Mouse (Mus musculus) E14TG2a.4 (cell line): ENCODE results near the gene Fras1.

Experiments used
- CTCF ChIP-seq: conservative IDR thresholded peaks from 2 replicates; pipeline ENCODE4 v1.5.1; 2014; ENCODE audit warnings: low read length
- NANOG ChIP-seq: IDR thresholded peaks from 2 replicates; pipeline ENCODE4 v1.6.1; 2014; ENCODE audit warnings: borderline replicate concordance, low read length, mixed read lengths

DNA sequence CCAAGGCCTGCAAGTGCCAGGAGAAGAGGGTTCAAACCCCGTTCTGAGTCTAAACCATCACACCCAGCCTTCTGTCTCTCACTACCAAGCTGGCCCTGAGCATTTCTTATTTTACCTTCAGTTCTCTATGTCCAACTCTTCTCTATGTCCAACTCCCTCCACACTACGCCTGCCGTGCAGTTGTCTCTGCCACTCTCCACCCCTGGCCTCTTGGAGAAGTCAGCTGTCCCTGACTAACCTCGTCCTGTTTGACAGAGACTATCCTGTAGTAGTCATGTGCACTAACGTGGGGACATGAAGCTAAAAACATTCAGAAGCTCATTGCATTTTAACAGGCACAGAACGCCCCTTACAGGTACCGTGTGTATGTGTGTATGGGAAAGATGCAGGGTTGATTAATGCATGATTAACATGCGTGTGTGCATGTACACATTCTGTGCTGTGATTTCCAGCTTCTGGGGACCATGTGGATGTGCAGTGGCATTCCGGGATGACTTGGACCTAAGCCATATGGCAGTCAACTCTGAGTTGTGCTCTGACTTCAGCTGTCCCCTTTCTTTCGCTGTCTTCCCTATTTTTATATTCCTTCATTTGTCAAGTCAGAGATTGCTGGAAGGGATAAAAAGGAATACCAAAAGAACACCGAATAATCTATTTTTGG is 16.3 kb downstream of the Fras1 start:
- TF ChIP-seq CTCF (no peak), NANOG (no peak)
